Mouse (Mus musculus) midbrain, embryonic 15.5 days (tissue): ENCODE measurements around the gene Camk2b. TPM values are rescaled to one million over a fixed set of nuclear protein-coding genes. Genes with fewer than 3 reads are reported as not detected.
A peak's percentile ranks its signal among the peaks of the same experiment; 100 is the strongest.
"Not testable (repeated sequence)": the region's sequence is repeated elsewhere in the genome, so short reads cannot be mapped to it uniquely, and the experiment has no call there.

Experiments used
- ATAC-seq: fragments of 200-750 bp; cut with Nextera tagmentation; replicated peaks from 2 replicates; pipeline ENCODE4 v1.8.0; 2017; ENCODE audit warnings: moderate TSS enrichment
- H3K27ac ChIP-seq: fragments of 300-500 bp; sonication (generic); 2 replicates; pipeline ENCODE4 v1.5.1; 2015; ENCODE audit warnings: mild to moderate bottlenecking, inconsistent platforms
- H3K27me3 ChIP-seq: fragments of 300-500 bp; sonication (generic); replicated peaks from 2 replicates; pipeline ENCODE4 v1.6.1; 2015; ENCODE audit warnings: inconsistent platforms
- H3K36me3 ChIP-seq: fragments of 300-500 bp; sonication (generic); replicated peaks from 2 replicates; pipeline ENCODE4 v1.6.1; 2015; ENCODE audit warnings: inconsistent platforms
- H3K4me1 ChIP-seq: fragments of 300-500 bp; sonication (generic); 2 replicates; pipeline ENCODE4 v1.6.1; 2015; ENCODE audit warnings: inconsistent platforms
- H3K4me2 ChIP-seq: fragments of 300-500 bp; sonication (generic); 2 replicates; pipeline ENCODE4 v1.6.1; 2015; ENCODE audit warnings: inconsistent platforms, mild to moderate bottlenecking, moderate library complexity
- H3K4me3 ChIP-seq: fragments of 300-500 bp; sonication (generic); 2 replicates; pipeline ENCODE4 v1.5.1; 2015; ENCODE audit warnings: mild to moderate bottlenecking, inconsistent platforms
- H3K9ac ChIP-seq: fragments of 300-500 bp; sonication (generic); 2 replicates; pipeline ENCODE4 v1.6.1; 2015; ENCODE audit warnings: mild to moderate bottlenecking, inconsistent platforms
- H3K9me3 ChIP-seq: fragments of 300-500 bp; sonication (generic); 2 replicates; pipeline ENCODE4 v1.6.1; 2016; ENCODE audit warnings: inconsistent platforms
- WGBS: fragments of 180-500 bp; shearing (Covaris S2); methylation state at CpG from one replicate; pipeline ENCODE4 v1.1.7; 2015; ENCODE audit warnings: mixed read lengths; 5-methylcytosine and 5-hydroxymethylcytosine counted together
- polyA plus RNA-seq: library from polyadenylated mRNA; unstranded; fragments of >200 nt; fragmentation: Nextera tagmentation; extraction: Ambion mirVana; gene quantifications from 2 replicates; pipeline ENCODE4 v1.2.1, GENCODE M21; 2015

Camk2b gene
- 134 and 147 TPM in 2 replicates for polyA plus RNA-seq

DNA sequence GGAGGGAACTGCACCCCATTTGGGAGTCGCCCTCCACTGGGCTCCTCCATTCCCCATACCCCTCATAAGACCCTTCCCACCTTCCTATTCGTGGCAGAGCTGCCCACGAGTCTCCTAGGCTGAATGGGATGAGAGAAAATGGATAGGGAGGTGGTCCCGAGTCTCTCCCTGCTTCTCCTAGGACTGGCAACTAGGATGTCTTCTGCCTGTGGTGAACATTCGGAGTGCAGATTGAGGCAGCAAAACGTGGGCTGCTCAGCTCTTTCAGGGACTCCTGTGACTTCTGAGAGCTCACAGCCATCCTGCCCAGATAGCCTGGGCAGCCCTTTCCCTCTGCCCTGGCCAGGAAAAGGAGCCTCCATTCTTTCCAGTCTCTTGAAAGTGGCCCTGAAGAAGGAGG is at the start of gene Camk2b:
TSS of gene Camk2b (minus strand) at position 187 of the 400 bp plus-strand sequence.
- ATAC-seq: no peak
- WGBS: 13% methylated on average over 6 of the region's 6 CpGs
- peaks cover 36% of the 10 kb centered on the region for H3K4me1 ChIP-seq
- peak within 1 kb of the TSS; percentile 82 for H3K9ac ChIP-seq
- peaks cover 32% of the 10 kb centered on the region for H3K27me3 ChIP-seq
- H3K36me3 ChIP-seq: no peaks in the 10 kb centered on the region
- H3K9me3 ChIP-seq: no peaks in the 10 kb centered on the region
- H3K4me3 ChIP-seq: peak within 1 kb of the TSS; percentile 87
- peak within 1 kb of the TSS; percentile 90 for H3K27ac ChIP-seq
- peak within 1 kb of the TSS; percentile 61 for H3K4me2 ChIP-seq

DNA sequence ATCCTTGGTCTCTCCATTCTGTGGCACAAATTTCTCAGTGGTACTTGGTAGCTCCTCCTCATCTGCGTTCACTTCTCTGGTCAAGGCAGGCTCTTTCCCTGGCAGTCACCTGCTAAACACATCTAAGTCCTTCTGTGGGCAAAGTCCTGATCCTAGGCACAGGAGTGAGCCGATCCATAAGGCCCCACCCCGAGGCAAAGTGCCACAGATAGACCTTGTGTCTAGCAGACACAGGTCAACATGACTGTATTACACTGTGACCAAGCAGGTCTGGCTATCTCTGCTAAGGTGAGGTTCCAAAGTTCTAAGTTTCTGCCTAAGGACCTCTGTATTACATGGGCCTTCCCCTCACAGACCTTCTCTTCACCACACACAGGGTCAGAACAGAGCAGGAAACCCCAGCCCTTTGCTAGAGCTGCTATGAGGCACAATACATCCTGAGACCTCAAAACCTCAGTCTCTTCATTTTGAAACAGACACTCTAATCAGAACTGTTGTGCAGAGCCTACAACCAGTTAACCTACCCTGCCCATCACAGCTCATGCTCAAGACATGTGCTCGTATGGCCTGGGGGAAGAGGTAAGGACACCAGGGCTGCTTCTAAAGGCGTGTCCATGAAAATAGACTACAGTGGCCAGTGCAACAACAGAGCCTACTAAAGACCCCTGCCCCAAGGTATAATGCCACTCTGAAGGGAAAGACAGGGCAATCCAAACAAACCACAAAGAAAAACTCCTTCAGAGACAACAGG is 45.7 kb upstream of the Camk2b start:
- ATAC-seq: no peak
- no peaks in the 10 kb centered on the region for H3K27me3 ChIP-seq
- no peak overlapping the region for H3K9ac ChIP-seq
- no peaks in the 10 kb centered on the region for H3K4me1 ChIP-seq
- WGBS: 97% methylated on average over 5 of the region's 5 CpGs
- no peak overlapping the region for H3K4me2 ChIP-seq
- peaks cover 25% of the 10 kb centered on the region for H3K36me3 ChIP-seq
- no peak overlapping the region for H3K27ac ChIP-seq
- H3K4me3 ChIP-seq: no peak overlapping the region
- H3K9me3 ChIP-seq: no peaks in the 10 kb centered on the region

DNA sequence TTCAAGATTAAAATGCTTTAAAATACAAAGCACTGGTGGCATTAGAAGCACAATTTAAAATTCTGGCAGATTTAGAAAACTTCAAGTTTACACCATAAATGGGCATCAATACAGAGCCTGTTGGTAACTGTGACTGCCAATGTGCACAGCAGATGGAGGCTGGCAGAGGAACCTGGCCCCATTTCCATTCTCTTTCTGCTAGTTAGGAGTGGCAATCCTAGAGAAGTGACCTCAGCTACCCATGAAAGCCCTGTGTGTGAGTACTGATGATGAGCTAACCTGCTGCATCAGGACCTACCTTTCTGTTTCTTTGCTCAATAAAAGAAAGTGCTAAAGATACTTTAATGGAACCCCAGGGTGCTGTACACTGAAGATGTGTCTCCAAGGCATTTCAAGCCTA is 43.8 kb upstream of the Camk2b start:
- Histone ChIP-seq H3K9me3 (no peaks in the 10 kb centered on the region), H3K4me2 (no peak overlapping the region), H3K9ac (no peak overlapping the region), H3K36me3 (peaks cover 25% of the 10 kb centered on the region), H3K4me1 (no peaks in the 10 kb centered on the region), H3K27me3 (no peaks in the 10 kb centered on the region), H3K27ac (no peak overlapping the region), H3K4me3 (no peak overlapping the region)
- ATAC-seq: no peak

DNA sequence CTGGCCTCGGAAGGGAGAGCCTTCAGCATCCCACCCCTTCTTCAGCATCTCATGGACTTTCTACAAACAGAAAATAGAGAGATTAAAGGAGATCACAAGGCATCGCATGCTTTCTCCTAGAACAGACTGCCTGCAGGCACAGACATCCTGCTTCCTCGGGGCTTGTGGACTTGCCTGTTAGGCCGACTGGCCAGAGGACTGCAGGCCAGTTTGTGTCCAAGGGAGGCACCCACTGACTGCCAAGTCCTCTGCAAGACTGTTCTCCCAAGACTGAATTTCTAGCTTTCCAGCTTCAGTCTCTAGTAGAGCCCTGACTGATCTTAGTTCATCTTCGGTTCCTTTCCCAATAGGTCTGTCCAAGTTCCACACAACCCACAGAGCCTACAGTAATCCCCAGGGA is 42.1 kb upstream of the Camk2b start:
- Histone ChIP-seq H3K4me3 (no peak overlapping the region), H3K9me3 (no peaks in the 10 kb centered on the region), H3K27ac (no peak overlapping the region), H3K27me3 (no peaks in the 10 kb centered on the region), H3K36me3 (peaks cover 25% of the 10 kb centered on the region), H3K4me1 (no peaks in the 10 kb centered on the region), H3K4me2 (no peak overlapping the region), H3K9ac (no peak overlapping the region)
- WGBS: 93% methylated on average over 5 of the region's 5 CpGs
- ATAC-seq: no peak

DNA sequence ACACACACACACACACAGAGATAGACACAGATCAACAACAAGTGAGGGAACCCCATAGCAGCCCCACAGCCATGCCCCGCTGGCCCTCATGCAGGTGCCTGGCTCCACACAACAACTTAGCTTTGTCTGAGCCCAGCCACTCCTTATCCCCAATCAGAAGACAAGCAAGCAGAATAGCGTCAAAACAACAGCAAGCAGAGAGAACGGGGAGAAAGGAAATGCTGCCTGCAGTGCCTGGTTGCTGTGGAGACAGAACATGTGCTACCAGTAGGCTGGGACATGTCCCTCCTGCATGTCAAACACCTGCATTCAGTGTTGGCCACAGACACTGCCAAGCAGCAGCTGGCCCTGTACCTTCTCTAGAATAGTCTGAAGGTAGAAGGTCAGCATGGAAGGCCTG is 41.6 kb upstream of the Camk2b start:
- H3K27me3 ChIP-seq: no peaks in the 10 kb centered on the region

DNA sequence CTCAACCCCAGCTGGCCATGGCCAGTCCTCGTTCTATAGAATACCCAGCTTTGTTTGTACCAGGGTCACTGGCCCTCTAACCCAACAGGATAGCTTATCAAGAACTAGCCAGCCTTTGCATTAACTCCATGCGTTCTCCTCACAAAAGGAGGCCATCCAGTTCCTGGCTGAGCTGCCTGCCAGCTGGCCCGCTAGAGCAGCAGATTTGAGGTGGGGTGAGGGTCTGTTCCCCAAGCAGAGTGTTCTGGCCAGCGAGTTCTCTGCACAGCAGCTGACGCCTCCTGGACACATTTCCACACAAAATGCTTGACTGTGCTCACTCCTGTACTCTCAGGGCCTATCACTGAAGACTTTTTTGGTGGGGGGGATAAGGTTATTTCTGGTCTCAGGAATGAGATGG is 38.6 kb upstream of the Camk2b start:
- H3K9ac ChIP-seq: no peak overlapping the region
- no peaks in the 10 kb centered on the region for H3K9me3 ChIP-seq
- H3K4me2 ChIP-seq: no peak overlapping the region
- H3K27me3 ChIP-seq: no peaks in the 10 kb centered on the region
- H3K4me1 ChIP-seq: no peaks in the 10 kb centered on the region
- 81% methylated on average over 5 of the region's 5 CpGs for WGBS
- no peak for ATAC-seq
- H3K4me3 ChIP-seq: no peak overlapping the region
- H3K36me3 ChIP-seq: peaks cover 12% of the 10 kb centered on the region; the same call in 1 of the 2 replicates
- H3K27ac ChIP-seq: no peak overlapping the region

More for the DNA sequence above, 41.6 kb upstream of the Camk2b start:
- Histone ChIP-seq H3K9me3 (no peaks in the 10 kb centered on the region), H3K9ac (no peak overlapping the region), H3K27ac (no peak overlapping the region), H3K4me2 (no peak overlapping the region), H3K36me3 (peaks cover 25% of the 10 kb centered on the region), H3K4me3 (no peak overlapping the region), H3K4me1 (no peaks in the 10 kb centered on the region)
- 74% methylated on average over 3 of the region's 3 CpGs for WGBS
- no peak for ATAC-seq

DNA sequence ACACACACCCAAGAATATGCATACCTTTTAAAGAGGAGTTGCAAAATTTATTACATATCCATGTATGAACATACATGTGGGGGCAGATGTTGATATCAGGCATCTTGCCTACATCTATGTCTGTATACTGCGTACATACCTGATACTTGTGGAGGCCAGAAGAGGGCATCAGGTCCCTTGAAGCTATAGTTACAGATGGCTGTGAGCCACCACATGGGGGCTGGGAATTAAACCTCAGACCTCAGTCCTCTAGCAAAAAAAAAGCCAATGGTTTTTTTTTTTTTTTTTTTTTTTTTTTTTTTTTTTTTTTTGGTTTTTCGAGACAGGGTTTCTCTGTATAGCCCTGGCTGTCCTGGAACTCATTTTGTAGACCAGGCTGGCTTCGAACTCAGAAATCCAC is 30.5 kb upstream of the Camk2b start:
- 93% methylated on average over 3 of the region's 3 CpGs for WGBS
- H3K27me3 ChIP-seq, H3K4me1 ChIP-seq, H3K9me3 ChIP-seq, ATAC-seq, H3K4me2 ChIP-seq, H3K9ac ChIP-seq, H3K27ac ChIP-seq, H3K36me3 ChIP-seq, H3K4me3 ChIP-seq: not testable (repeated sequence)

DNA sequence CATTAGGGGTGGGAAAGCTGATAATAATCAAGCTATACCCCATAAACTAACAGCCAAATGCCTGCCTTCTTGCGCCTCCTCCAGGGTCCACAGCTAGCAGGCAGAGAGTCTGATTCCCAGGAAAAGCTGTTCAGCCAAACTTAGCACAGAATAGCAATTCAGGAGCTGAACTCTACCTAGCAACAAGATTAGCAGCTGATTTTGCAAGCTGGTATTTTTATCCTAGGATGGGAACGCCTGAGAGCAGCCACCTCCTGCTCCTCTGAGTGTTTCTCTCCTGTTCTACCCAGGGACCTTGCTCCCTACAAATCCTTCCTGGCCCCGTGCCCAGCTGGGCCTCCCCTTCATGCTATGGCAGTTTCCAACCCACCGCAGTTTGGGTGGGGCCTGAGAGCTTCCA is 20.8 kb upstream of the Camk2b start:
- no peak overlapping the region for H3K27ac ChIP-seq
- no peaks in the 10 kb centered on the region for H3K36me3 ChIP-seq
- WGBS: 59% methylated on average over 4 of the region's 4 CpGs
- no peak overlapping the region for H3K9ac ChIP-seq
- H3K4me2 ChIP-seq: no peak overlapping the region
- ATAC-seq: no peak
- no peak overlapping the region for H3K4me3 ChIP-seq
- no peaks in the 10 kb centered on the region for H3K4me1 ChIP-seq
- H3K27me3 ChIP-seq: no peaks in the 10 kb centered on the region
- H3K9me3 ChIP-seq: no peaks in the 10 kb centered on the region

DNA sequence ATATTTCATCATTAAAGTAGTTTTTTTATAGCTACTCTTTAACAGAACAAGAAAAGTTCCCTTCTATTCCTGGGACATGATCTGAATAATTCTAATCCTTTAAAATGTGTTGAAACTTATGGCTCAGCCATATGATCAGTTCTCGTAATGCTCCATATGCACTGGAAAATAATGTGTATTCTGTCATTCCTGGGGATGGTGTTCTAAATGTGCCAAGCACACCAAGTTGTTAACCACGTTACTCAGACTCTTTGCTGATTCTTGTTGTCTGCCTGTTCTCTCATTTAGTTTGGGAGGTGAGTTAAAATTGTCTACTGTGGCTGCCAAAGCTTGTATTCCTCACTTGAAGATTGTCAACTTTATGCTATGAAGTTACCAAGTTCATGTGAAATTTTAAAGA is 12.6 kb upstream of the Camk2b start:
- H3K4me1 ChIP-seq: 0 out of 2 replicates have a peak, but pooled peaks cover 5% of the 10 kb centered on the region
- no peak for ATAC-seq
- no peaks in the 10 kb centered on the region for H3K9me3 ChIP-seq
- H3K27ac ChIP-seq: no peak overlapping the region
- no peak overlapping the region for H3K4me3 ChIP-seq
- no peak overlapping the region for H3K4me2 ChIP-seq
- no peaks in the 10 kb centered on the region for H3K36me3 ChIP-seq
- no peak overlapping the region for H3K9ac ChIP-seq
- H3K27me3 ChIP-seq: no peaks in the 10 kb centered on the region
- WGBS: 88% methylated on average over 2 of the region's 2 CpGs

DNA sequence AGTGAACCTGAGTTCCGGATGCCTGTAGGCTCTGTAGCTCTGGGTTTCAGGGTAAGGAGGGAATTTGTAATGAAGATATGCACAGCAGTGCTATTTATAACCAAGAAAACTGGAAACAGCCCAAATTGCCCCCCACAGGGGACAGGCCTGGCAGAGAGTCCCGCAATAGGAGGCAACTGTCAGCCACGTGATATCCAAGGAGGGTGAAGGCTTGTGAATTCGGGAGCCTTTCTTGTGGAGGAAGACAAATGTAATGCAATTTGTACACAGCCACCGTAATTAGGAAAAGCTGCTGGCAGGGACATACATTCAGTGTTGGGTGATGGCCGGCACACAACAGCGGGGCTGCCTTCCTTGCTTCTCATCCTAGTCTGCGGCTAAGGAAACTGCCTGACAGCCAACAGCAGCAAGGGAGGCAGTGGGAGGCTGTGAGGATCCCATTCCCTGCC is 9.5 kb upstream of the Camk2b start:
- peak overlapping the region; percentile 21; the same call in 1 of the 2 replicates for H3K27ac ChIP-seq
- ATAC-seq: 0 out of 2 replicates have a peak, but pooled peaks have one; percentile 33

DNA sequence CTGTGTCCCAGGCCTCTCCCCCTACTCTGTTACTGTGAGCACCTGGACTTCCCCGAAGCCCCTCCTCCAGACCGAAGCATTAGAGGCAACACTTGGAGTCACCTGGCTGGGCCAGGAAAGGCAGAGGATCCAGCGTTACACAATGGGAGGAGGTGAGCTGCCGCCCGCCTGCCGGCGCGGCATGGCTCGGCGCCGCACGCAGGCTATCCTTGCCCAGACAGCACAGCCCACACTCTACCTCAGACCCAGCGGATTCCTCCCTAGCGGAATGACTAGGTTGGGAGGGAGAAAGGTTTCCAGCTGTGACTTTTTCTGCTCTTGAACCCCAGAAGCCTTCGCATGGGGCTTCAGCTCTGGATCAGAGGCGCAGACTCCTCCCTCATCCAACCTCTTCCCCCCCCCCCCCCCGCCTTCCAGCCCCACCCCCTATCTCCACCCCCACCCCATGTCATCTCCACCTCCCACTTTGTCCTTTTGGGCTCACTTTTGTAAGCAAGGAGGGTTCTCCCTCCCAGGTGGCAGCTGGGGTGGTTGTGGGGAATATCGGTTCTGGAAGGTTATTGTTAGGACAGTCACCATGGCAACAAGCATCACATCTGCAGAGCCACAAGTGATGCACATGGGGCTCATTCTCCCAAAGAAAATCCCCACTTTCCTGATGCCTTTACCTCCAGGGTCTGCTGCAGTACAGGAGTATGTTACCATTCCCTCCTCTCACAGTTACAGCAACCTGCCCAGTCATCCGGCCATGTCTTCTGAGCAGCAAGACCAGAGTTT is 2.2 kb upstream of the Camk2b start:
- ATAC-seq: no peak
- 6% methylated on average over 17 of the region's 19 CpGs for WGBS
- Histone ChIP-seq H3K4me2 (peak overlapping the region; percentile 53), H3K9me3 (no peaks in the 10 kb centered on the region), H3K27me3 (peaks cover 29% of the 10 kb centered on the region), H3K4me3 (peak overlapping the region; percentile 25), H3K9ac (peak overlapping the region; percentile 37), H3K36me3 (no peaks in the 10 kb centered on the region), H3K27ac (peak overlapping the region; percentile 42), H3K4me1 (peaks cover 26% of the 10 kb centered on the region)

More for the DNA sequence above, 9.5 kb upstream of the Camk2b start:
- WGBS: 66% methylated on average over 8 of the region's 8 CpGs
- Histone ChIP-seq H3K9ac (no peak overlapping the region), H3K4me2 (no peak overlapping the region), H3K4me3 (no peak overlapping the region), H3K9me3 (no peaks in the 10 kb centered on the region), H3K36me3 (no peaks in the 10 kb centered on the region), H3K27me3 (no peaks in the 10 kb centered on the region; the same call in 1 of the 2 replicates), H3K4me1 (0 out of 2 replicates have a peak, but pooled peaks cover 5% of the 10 kb centered on the region)

DNA sequence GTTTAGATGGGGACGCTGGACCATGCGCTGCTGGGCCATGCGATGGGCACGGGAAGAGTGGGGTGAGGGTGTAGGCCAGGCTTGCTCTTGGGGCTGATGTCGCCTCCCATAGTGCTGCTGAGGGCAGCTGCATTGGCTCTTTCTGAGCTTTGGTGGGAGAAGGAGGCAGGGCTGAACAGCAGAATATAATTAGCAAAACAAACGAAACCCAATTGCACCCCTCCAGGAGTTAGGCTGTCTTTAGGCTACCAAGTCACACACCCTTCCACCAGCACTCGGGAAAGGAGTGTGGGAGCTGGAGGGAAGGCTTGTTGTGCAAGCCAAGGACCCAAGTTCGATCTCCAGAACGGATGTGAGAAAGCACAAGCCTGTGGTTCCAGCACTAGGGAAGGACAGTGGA is 998 bp upstream of the Camk2b start:
- Histone ChIP-seq H3K36me3 (no peaks in the 10 kb centered on the region), H3K4me2 (peak overlapping the region; percentile 53; the same call in 1 of the 2 replicates), H3K9ac (no peak overlapping the region), H3K27me3 (peaks cover 32% of the 10 kb centered on the region), H3K4me3 (no peak overlapping the region), H3K4me1 (peaks cover 36% of the 10 kb centered on the region), H3K27ac (no peak overlapping the region), H3K9me3 (no peaks in the 10 kb centered on the region)
- 41% methylated on average over 9 of the region's 9 CpGs for whole genome bisulfite sequencing
- no peak for ATAC-seq
